Mouse (Mus musculus) olfactory bulb, adult 2 months (tissue): ENCODE results near the gene Pacrg. TPM values are rescaled to one million over a fixed set of nuclear protein-coding genes. Genes with fewer than 3 reads are reported as not detected.

Experiments used
- H3K27ac ChIP-seq: fragments of 200-500 bp; 2 replicates; pipeline ENCODE4 v1.5.1; 2012; ENCODE audit warnings: low read depth, low read length; ENCODE audit not compliant: insufficient read depth
- H3K4me1 ChIP-seq: fragments of 200-500 bp; 2 replicates; pipeline ENCODE4 v1.6.1; 2012; ENCODE audit warnings: low read length; ENCODE audit not compliant: control insufficient read depth, insufficient read depth
- H3K4me3 ChIP-seq: fragments of 200-500 bp; 2 replicates; pipeline ENCODE4 v1.5.1; 2012; ENCODE audit warnings: mild to moderate bottlenecking, low read depth, low read length, moderate library complexity; ENCODE audit not compliant: insufficient read depth
- CTCF ChIP-seq: fragments of 200-500 bp; IDR thresholded peaks from 2 replicates; pipeline ENCODE4 v1.5.1; 2012; ENCODE audit warnings: low read depth, mild to moderate bottlenecking, low read length, moderate library complexity; ENCODE audit not compliant: insufficient read depth
- POLR2A ChIP-seq: fragments of 200-500 bp; IDR thresholded peaks from 2 replicates; pipeline ENCODE4 v1.6.1; 2012; ENCODE audit warnings: mild to moderate bottlenecking, low read depth, low read length, moderate library complexity; ENCODE audit not compliant: insufficient read depth
- WGBS: fragments of 180-500 bp; shearing (Covaris S2); methylation state at CpG from one replicate; pipeline ENCODE4 v1.1.7; 2018; 5-methylcytosine and 5-hydroxymethylcytosine counted together
- polyA plus RNA-seq: library from polyadenylated mRNA; stranded (reverse); fragments of >200 nt; gene quantifications from 2 replicates; pipeline ENCODE4 v1.2.4, GENCODE M21; 2012; ENCODE audit warnings: low replicate concordance; ENCODE audit not compliant: missing spikeins, insufficient read depth, insufficient read length

The Pacrg gene
- polyA plus RNA-seq, 1 experiment = not detected

GRCm38 (mm10) chr17:10617656-10618055 is 222.5 kb downstream of the Pacrg start:
- H3K4me3 ChIP-seq = no peak overlapping the region
- no peak overlapping the region for H3K27ac ChIP-seq
- peaks cover 6% of the 10 kb centered on the region for H3K4me1 ChIP-seq
- TF ChIP-seq CTCF = no peak
- TF ChIP-seq POLR2A = no peak
- WGBS = 74% methylated on average over 4 of the region's 4 CpGs

- no peak overlapping the region for H3K4me3 ChIP-seq
- no peak overlapping the region for H3K27ac ChIP-seq
- TF ChIP-seq CTCF = no peak
- no peak for TF ChIP-seq POLR2A
- peaks cover 6% of the 10 kb centered on the region for H3K4me1 ChIP-seq
- 92% methylated on average over 7 of the region's 7 CpGs for WGBS
Measured at GRCm38 (mm10) chr17:10615611-10616010, 224.5 kb downstream of the Pacrg start.

GRCm38 (mm10) chr17:10614696-10615095 is 225.4 kb downstream of the Pacrg start:
- no peak overlapping the region for H3K27ac ChIP-seq
- no peak for TF ChIP-seq POLR2A

GRCm38 (mm10) chr17:10611626-10612025 is 228.5 kb downstream of the Pacrg start:
- WGBS = 55% methylated on average over 3 of the region's 3 CpGs
- no peaks in the 10 kb centered on the region for H3K4me1 ChIP-seq
- H3K4me3 ChIP-seq = no peak overlapping the region
- TF ChIP-seq POLR2A (no peak), CTCF (no peak)
- no peak overlapping the region for H3K27ac ChIP-seq

More at GRCm38 (mm10) chr17:10614696-10615095, 225.4 kb downstream of the Pacrg start:
- Histone ChIP-seq H3K4me1 (peaks cover 6% of the 10 kb centered on the region), H3K4me3 (no peak overlapping the region)
- WGBS = 92% methylated on average over 6 of the region's 6 CpGs

GRCm38 (mm10) chr17:10608146-10608545 is 232.0 kb downstream of the Pacrg start:
- H3K4me3 ChIP-seq = no peak overlapping the region
- 87% methylated on average over 4 of the region's 4 CpGs for WGBS
- TF ChIP-seq CTCF (no peak), POLR2A (no peak)
- H3K4me1 ChIP-seq = no peaks in the 10 kb centered on the region
- no peak overlapping the region for H3K27ac ChIP-seq

- no peak for TF ChIP-seq CTCF
- TF ChIP-seq POLR2A = no peak
- Histone ChIP-seq H3K27ac (no peak overlapping the region), H3K4me3 (no peak overlapping the region), H3K4me1 (no peaks in the 10 kb centered on the region)
- WGBS = 78% methylated on average over 3 of the region's 3 CpGs
Measured at GRCm38 (mm10) chr17:10606090-10606489, 234.0 kb downstream of the Pacrg start.

- WGBS = 91% methylated on average over 4 of the region's 4 CpGs
- H3K4me1 ChIP-seq = peaks cover 2% of the 10 kb centered on the region; the same call in 1 of the 2 replicates
- no peak overlapping the region for H3K4me3 ChIP-seq
- no peak overlapping the region for H3K27ac ChIP-seq
- no peak for TF ChIP-seq POLR2A
- no peak for TF ChIP-seq CTCF
Measured at GRCm38 (mm10) chr17:10597741-10598140, 242.4 kb downstream of the Pacrg start.

GRCm38 (mm10) chr17:10589604-10590003 is 250.5 kb downstream of the Pacrg start:
- Histone ChIP-seq H3K27ac (no peak overlapping the region), H3K4me1 (peaks cover 4% of the 10 kb centered on the region; the same call in 1 of the 2 replicates), H3K4me3 (no peak overlapping the region)
- TF ChIP-seq CTCF (no peak), POLR2A (no peak)
- WGBS = 58% methylated on average over 7 of the region's 7 CpGs

- H3K4me1 ChIP-seq = peaks cover 5% of the 10 kb centered on the region
- TF ChIP-seq CTCF (no peak), POLR2A (no peak)
Measured at GRCm38 (mm10) chr17:10588922-10589400, 251.2 kb downstream of the Pacrg start.

GRCm38 (mm10) chr17:10583301-10583700 is 256.8 kb downstream of the Pacrg start:
- 48% methylated on average over 3 of the region's 3 CpGs for WGBS
- H3K4me3 ChIP-seq = no peak overlapping the region
- no peak for TF ChIP-seq CTCF
- TF ChIP-seq POLR2A = no peak
- H3K27ac ChIP-seq = no peak overlapping the region
- peaks cover 14% of the 10 kb centered on the region for H3K4me1 ChIP-seq

More at GRCm38 (mm10) chr17:10588922-10589400, 251.2 kb downstream of the Pacrg start:
- H3K4me3 ChIP-seq = no peak overlapping the region
- 80% methylated on average over 7 of the region's 7 CpGs for WGBS
- no peak overlapping the region for H3K27ac ChIP-seq
